Mouse (Mus musculus) adrenal gland, postnatal 10 days (tissue): Measurements from ENCODE around the gene Slc43a1. TPM values are rescaled to one million over a fixed set of nuclear protein-coding genes. Genes with fewer than 3 reads are reported as not detected.
"Not testable (repeated sequence)": the region's sequence is repeated elsewhere in the genome, so short reads cannot be mapped to it uniquely, and the experiment has no call there.

Experiments used
- DNase-seq: peaks from one replicate; pipeline ENCODE4 v3.0.0; 2021; ENCODE audit warnings: mixed read lengths
- long read RNA-seq, 2 experiments: library from polyadenylated mRNA; stranded (forward); transcript quantifications; one replicate each; pipeline ENCODE4 v2.0.0; 2021
- total RNA-seq, 2 experiments: library from RNA; stranded (reverse); gene quantifications; 2 replicates each; pipeline ENCODE4 v1.2.3; 2021

Slc43a1 gene
- 1 to 10 TPM; 7.9 to 8.0 TPM for total RNA-seq
- long read RNA-seq, experiment 1, partial matches to known transcripts: 0 of 6 reads
- long read RNA-seq, experiment 1, other reads (novel, unspliced or antisense): 0 of 6 reads
- long read RNA-seq, experiment 2, partial matches to known transcripts: 0 of 1 reads
- long read RNA-seq, experiment 2, other reads (novel, unspliced or antisense): 1 of 1 reads

DNA sequence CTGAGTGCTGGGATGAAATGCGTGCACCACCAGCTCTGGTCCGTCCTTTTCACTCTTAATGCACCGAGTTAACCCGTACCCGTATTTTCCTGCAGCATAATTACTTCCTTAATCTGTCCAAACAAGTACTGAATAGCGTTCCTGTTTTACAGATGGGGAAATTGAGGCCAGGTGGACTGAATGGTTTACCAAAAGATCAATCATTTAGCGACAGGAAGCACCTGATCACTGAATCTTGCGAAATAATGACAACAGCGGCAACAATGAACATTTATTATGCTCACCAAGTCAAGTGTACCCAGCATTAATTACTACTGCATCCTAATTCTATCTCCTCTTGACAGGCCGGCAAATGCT, at the start of gene Slc43a1:
Gene Slc43a1 (plus strand): TSS at position 258 of the 357 bp plus-strand sequence.
- no peak for DNase-seq

DNA sequence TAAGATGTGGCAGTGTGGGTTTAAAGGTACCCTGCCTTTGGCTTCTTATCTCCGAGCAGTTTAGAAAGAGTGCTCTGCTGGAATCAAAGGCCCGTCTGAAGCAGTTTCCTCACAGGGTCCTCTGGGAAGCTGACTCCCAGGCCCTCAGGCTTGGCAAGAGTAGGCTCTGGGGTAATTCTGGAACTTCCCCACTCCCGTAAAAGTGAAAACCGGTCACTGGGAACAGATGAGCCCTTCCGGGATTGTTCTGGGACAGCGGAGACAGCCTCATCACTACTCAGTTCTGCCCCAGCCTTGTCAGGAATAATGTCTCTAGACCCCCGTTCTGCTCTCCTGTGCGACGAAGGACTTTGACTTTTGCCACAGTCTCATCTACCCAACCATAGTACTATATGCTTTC, 48.2 kb upstream of the Slc43a1 start:
- peak; percentile 36 for DNase-seq

DNA sequence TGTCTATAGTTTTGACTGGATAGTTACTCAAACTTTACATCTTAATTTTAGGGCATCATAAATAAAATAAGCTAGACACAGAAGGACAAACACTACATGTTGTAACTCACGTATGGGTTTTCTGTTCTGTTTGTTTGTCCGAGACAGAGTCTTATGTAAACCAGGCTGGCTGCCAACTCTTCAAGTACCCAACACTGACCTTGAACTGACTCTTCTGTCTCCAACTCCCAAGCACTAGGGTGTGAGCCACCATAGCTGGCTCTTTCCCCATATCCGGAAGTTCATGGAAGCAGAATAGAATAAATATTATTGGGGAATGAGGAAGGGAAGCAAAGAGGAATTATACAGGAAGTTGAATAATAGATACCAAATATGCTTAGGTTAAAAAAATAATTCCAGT, 46.1 kb upstream of the Slc43a1 start:
- DNase-seq: peak; percentile 52

DNA sequence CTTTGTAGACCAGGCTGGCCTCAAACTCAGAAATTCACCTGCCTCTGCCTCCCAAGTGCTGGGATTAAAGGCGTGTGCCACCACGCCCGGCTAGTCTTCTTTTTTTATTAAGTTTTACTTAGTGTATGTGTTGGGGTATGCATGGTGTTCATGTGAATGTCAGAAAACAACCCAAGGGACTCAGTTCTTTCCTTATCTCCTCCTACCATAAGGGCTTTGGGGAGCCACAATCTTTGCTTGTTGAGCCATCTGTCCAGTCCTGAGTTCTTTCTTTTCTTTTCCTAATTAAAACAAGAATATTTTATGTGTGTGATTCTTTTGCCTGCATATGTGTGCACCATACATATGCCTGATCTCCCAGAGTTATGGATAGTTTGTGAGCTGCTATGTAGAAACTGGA, 45.5 kb upstream of the Slc43a1 start:
- no peak for DNase-seq

DNA sequence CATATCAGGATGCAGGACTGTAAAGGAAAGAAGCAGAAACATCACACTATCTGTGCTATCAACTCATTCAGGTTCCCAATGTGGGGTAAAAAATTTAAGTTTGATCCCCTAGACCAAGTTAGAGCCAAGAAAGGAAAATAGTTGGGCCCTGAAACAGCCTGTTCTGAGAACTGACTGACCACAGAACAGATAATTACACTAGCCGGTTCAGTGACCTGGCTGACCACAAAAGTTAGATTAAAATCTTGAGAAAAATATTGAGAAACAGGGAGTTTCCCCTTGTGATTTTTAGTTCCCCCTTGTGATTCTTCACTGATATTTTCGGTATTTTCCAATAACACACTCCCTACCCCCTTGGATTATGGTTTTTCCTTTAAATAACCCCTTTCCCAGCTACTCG, 44.8 kb upstream of the Slc43a1 start:
- DNase-seq: no peak

DNA sequence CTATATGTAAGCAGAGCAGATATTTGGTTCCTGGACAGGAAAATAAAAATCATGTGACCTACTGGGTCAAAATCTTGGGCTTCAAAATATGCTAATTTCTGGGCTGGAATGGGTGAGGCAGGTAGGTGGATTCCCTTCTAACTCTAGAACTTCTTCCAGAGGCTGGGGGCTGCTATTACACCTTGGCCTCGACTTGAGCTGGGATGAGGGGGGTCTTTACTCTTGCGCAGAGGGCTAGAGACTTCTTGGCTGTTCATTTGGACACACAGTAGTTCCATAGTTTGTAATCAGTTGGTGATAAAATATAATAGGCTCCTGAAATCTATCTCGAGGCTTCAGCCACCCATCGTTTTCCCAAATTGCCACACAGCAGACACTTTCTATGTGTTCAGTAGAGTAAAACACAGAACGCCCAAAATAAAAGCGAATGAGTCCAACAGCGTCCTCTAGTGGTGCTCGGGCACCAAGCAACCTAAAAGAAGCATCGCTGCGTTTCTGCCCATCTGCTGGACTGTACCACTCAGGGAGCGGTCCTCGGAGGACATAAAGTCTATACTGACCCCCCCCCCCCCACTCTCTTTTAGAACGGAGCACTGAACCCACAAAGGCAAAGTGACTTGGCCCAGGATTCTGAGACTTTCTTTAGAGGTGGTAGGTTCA, 40.7 kb upstream of the Slc43a1 start:
- peak; percentile 85 for DNase-seq

DNA sequence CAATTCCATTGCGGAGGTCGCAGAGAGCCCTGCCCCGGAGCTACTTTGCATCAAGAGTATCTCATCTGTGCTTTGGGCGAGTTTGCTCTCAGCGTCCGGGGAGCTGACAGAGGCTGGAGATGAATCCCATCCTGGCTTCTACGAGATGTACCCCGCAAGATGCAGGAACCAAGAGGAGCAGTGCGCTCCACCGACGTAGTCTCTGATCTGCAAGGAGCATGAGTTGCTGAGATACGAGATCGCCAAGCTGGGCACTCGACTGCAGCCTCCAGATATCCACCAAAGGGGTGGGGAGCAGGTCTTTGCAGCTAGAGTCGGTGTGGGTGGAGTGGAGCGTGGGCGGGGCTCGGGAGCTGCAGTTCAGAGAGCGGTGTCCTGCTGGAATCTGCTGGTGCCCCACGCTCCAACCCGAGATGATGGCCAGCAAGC, 40.1 kb upstream of the Slc43a1 start, which contains the start of gene Ube2l6:
Gene Ube2l6 (plus strand): TSS at position 336 of the 429 bp plus-strand sequence.
- DNase-seq: peak; percentile 78

DNA sequence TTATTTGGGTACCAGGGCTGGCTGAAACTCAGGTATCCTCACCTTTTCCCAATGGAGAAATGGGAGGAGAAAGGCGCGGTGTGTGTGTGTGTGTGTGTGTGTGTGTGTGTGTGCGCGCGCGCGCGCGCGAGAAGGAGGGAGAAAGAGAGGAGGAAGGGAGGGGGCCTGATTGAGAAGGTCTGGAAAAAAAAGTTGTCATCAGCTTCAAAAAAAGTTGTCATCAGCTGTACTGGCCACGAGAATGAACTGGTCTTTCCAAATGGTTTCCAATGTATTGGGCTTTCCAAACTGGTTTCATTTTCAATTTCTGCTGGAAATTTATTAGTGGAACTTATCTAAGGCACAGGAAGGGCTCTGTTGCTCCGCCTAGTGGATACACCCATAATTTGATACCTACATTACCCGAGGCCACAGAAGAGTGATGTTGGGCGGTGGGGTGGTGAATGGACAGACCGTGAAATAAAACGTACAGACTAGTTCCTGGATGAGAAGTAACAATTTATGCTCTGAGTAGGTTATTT, 39.5 kb upstream of the Slc43a1 start:
- DNase-seq: peak; percentile 76

DNA sequence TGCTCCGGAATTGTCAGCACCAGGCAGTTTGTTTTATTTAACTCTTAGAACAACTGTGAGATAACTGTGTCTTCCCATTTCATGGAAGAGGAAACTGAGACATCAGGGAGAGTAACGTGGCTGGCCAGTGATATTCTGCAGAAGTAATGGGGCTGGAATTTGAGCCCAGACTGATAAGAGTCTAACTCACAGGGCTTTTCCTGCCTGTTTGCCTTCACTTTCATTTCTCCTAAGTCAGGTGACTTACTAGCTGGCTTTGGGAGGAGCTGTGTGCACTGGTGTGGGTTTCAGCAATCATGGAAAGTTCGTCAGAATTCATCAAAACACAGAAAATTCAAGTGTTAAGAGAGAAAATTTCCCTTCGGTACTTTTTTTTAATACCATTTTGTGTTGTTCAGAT, 38.3 kb upstream of the Slc43a1 start:
- DNase-seq: no peak

DNA sequence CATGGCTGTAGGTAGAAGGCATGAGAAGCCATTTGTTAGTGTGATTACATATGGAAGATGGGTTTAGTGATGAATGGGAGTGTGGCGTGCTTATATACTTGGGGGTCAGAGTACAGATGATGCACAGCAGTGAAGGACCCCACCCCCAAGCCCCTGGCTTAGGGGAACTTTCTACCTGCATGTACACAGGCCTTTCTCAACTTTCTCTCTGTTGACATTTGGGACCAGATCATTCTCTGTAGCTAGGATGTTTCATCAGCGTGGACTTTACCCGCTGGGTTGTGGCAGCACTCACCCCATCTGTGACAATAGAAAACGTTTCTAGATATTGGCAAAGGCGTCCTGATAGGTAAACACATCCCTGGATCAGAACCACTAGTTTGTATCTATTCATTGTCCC, 37.4 kb upstream of the Slc43a1 start:
- DNase-seq: not testable (repeated sequence)

DNA sequence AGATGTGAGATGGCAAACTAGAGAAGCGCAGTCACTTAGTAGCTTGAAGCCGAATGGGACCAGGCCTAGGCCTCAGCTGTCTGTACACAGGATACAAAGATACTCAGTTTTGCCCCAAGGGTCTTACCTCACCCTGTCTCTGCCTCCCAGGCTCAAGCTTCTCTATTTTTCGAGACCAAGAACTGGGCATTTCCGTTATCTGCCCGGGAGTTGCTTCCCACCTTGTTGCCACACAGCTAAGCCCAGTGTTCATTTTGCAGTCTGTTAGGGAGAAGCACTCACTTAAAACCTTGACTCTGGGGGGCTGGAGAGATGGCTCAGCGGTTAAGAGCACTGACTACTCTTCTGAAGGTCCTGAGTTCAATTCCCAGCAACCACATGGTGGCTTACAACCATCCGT, 34.7 kb upstream of the Slc43a1 start:
- DNase-seq: no peak

DNA sequence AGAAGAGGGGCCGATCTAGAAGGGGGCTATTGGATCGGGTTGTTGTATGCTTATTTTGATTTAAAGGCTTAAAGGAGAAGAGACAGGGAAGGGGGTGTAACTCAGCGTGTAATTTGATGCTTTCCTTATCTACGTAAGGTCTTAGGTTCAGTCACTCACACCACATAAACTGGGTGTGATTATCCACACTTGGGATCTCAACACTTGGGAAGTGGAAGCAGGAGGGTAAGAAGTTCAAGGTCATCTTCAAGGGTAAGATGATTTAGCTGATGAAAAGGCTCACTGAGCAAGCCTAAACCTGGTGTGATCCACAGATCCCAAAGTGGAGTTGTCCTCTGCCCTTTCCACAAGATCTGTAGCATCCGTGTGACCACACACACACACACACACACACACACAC, 32.1 kb upstream of the Slc43a1 start:
- DNase-seq: no peak

DNA sequence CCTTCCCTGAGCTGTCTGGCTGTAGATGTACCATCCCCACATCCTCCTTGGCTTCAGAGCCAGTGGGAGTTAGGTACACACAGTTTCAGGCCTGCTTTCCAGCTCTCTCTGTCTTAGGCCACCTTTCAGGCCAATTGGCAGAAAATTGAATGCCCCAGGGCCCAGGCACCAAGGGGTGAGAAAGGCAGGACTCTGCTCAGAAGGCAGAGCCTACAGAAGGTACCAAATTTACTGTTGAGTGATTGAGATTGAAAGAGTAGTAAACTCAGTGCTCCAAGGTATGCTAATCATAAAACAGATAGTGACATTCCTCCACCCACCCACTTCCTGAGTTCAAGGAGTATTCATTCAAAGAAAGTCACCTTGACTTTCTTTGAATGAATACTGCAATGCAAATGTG, 29.3 kb upstream of the Slc43a1 start:
- no peak for DNase-seq

DNA sequence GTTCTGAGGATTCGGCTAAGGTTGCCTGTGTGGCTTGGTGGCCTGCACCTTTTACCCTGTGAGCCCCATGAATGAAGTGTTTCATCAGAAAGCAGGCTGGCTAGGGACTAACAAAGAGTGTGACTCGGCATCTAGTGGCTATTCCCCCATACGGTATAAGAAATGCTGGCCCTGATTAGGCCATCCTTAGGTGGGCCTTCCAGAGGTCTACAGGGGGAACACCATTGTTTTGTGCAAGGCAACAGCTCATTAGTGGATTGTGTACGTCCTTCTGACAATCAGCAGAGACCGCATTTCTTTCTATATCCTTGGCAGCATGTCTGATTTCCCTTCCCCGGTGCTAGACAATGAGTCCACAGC, 28.1 kb upstream of the Slc43a1 start:
- DNase-seq: no peak

DNA sequence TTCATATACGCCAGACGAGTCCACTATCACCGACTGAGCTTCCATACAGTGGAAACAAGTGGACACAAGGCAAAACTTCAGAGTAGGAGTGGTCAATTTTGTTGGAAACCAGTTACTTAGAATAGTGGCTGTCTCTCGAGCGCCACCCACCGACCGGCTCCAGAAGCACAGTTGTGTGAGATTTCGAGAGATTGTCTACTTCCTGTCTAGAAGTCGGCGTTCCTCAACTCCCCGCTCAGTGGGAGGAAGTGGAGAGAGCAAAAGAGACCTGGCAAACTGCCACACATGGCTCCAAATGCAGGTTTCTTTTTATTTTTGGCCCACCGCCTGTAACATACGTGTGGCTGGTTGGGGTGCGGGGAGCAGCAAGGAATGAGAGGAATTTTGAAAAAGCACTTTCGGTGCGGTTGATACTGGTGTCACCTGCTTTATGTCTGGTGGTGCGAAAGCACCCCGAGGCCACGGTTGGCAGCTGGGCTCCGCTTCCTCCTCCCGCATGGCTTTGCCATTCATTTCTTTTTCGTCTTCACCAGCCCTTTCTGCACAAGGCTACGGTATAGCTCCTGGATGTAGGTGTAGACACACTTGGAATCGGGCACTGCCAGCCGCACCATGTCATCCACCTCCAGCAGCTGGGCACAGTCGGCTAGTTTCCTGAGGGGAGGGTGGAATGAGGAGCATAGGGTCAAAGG, 27.6 kb upstream of the Slc43a1 start:
- DNase-seq: peak; percentile 90

DNA sequence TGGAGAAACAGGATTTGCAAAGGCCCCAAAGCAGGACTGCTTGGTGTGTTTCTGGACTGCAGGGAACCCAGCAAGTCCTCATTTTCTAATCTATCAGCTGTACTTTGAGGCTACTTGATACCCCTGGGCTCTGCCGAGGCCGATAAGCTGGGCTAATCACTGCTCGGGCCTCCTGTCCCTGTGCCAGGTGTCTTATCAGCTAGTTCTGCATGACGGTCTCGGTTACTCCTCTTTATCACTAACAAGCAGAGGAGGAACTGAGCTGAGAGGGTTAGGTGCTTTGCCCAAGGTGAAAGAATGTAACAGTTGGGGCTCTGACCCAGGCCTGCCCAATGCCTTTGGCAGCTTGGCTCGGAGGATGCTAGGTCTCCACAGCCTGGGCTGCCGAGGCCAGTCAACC, 26.8 kb upstream of the Slc43a1 start:
- DNase-seq: no peak

DNA sequence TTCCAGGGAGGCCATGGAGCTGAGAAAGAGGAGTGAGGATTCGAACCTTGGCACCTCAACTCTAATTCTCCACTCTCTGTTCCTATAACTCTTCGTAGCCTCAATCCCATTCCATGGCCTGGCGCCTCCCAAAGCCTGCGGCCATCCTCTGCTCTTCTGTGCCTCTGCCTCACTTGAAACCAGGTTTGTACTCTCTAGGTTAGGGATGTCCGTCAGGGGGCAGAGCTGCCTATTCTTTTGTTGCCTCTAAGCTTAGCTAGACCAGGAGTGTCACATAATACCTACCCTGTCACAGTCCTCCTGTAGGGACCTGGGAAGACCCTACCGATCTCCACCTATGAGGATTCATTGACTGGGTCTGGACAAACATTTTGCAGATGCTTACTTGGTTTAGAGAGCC, 26.0 kb upstream of the Slc43a1 start:
- DNase-seq: no peak

DNA sequence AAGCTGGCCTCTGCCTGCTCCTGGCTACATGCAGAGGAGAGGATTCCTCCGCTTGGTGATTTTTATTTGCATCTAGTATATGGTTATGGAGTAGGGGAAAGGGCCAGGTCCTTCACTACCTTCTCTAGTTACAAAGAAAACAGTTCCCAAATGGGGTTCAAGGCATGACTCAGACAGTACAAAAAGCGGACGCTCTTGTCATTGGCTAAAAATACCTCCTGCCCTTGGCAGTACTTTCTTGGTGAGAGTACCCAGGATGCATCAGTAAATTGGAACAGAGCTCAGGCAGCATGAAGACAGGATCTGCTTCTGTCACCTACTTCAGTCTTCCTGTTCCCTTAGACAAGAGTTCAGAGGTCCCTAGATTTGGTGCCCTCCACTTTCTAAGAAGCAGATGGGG, 18.8 kb upstream of the Slc43a1 start:
- DNase-seq: no peak

DNA sequence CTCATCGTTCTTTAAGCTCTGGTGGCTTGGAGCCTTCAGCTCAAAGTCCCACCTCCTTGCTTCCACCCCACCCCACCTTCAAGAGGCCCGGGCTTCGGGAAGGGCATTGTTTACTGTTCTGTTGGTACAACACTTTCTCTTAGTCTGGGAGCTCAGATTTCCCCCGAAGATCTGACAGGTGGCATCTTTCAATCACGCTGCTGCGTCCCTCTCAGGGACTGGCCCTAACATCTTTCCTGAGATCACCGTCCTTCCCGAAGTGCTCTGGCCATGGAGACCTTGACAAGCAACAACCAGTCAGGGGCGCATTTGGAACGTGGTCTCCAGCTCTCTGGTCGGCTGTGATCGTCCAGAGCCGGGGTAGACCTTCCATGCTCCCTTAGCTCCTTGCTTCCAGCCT, 16.1 kb upstream of the Slc43a1 start, which contains the start of gene Smtnl1:
Gene Smtnl1 (minus strand): TSS at position 101 of the 400 bp plus-strand sequence.
- no peak for DNase-seq

DNA sequence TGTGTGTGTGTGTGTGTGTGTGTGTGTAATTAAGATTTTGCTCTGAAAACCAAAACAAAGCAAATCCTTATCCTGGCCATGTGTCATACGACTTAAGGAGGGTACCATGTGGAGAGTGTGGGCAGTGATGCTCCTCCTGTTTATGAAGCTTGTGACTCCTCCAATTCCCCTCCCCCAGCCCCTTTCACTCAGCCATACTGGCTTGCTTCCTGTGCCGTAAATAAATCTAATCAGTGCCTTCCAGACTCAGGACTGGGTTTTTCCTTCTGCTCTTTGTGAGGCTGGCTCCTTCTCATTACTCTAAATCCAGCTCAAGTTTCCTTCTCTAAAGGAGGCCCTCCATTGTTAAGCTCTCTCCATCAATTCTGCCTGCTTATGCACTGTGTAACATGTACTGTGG, 15.4 kb upstream of the Slc43a1 start:
- DNase-seq: no peak

DNA sequence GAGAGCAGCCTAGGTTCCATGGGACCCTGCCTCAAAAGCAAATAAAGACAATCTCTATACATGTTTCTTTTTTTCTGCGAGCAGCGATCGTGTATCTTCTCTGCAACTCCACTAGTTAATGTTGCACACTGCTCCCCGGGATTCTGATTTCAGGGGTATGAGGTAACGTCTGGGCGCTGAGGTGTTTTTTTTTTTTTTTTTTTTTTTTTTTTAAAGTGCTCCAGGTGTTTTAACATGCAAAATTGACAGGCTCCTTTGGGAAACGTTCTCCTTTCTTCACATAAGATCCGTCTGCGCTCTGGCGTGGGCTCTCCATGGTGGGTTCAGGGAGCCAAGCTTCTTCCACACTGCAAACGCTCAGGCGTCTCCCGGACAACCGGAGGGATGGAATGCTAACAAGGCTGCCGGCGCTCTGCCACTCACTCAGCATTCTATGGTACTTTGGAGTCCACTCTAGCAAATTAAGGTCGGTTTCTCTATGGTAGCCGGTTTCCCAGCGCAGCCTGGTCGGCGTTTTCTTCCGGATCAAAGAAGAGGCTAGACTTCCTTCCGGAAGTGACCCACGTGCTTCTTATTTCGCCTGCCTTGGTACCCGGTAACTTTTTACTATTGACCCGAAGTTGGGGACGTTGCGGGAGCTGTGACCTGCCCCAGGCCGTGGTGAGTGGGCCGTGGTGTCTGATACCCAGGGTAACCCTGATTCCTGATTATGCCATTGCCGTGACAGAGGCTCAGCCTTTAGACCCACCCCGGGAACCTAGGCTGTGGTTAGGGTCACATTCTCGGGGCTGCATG, 12.0 kb upstream of the Slc43a1 start, which contains the start of gene Timm10:
Gene Timm10 (plus strand): TSS at position 510 of the 795 bp plus-strand sequence.
- DNase-seq: peak; percentile 83

DNA sequence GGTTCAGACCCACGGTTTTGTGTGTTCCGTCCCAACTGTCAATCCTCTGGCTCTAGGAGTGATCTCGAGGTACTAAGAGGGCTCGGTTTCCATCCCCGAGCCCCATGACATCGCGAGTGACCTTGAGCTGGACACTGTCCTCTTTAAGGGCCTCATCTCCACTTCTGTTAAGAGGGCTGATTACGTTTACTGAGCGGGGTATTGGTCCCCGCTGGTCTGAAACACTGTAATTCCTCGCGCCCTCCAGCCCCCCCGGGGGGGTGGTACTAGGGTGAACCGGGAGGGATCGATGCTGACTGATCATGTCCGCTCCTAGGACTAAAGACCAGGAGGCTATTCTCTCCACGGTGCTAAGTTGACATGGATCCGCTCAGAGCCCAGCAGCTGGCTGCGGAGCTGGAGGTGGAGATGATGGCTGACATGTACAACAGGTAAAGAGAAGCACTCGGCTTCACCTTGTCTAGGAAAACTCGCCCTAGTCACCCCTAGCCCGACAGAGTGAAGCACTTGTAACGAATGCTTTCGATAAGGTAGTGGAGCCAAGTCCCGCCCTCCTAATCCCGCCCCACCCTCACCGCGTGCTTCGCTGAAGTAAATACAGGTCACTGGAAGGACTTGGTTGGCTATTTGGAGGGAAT, 11.2 kb upstream of the Slc43a1 start:
- peak; percentile 58 for DNase-seq
